Mouse (Mus musculus): Measurements from ENCODE around the gene Nradd.

The Nradd gene

GRCm38 (mm10) chr9:110624361-110625166, at the start of gene Nradd:
Nradd (minus strand) TSS chr9:110624452.
- peak; percentile 93 for DNase-seq

DNA sequence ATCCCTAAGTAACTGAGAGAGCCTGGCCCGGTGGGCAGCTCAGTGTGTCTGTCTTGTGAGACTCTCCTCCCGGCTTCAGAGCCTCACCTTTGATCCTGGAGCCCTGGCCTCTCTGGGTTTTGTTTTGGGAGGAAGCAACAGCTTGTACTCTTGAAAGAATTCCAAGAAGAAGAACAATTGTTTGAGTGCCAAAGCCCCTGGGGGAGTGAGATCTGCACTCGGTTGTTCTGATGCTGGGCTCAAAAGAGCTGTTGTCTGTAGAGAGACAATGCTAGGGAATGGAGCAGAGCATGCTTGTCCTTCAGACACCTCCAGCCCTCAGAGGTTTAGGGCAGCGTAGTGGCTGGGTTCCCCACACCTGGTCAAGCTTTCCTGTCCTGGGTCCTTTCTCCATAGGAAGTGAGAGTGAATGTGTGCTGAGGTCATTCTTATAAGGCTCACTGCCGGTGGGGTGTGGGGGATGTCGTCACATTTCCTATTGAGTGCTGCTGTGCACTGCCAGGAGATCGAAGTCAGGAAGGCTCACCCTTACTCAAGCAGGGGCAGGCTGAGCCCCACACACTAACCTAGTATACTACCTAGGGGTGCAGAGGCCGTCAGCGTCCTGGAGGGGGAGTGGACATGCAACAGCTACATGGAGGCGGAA, 49.0 kb upstream of the Nradd start:
- no peak for DNase-seq

DNA sequence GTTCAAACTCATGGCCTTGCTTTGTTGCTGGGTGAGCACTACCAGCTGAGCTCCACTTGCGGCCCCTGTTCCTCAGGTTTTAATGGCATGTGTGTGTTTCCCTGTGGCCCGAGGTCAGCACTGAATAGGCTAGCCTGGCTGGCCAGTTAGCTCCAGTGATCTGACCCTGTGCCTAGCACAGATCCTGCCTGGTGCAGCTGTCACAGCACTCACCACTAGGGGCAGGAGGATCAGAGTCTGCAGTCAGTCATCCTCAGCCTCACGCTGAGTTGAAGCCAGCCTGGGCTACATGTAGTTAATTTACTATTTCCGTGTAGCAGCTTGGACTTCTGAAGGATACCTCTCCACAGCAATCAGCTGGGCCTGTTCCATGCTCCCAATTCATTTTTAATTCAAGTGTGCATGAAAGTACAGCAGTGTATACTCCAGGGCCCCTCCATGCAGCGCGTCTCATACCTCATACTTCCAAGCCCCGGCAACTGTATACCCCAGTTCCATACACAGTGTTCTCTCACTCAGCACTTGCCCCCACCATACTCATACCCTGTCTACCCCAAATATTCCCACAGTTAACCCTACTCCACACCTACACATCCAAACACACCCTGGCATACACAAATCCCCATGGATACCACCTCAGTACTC, 48.3 kb upstream of the Nradd start:
- no peak for DNase-seq

GRCm38 (mm10) chr9:110669785-110670184, 45.5 kb upstream of the Nradd start:
- no peak for DNase-seq

GRCm38 (mm10) chr9:110668601-110669293, 44.5 kb upstream of the Nradd start:
- no peak for DNase-seq

GRCm38 (mm10) chr9:110667219-110667836, 43.1 kb upstream of the Nradd start:
- no peak for DNase-seq

DNA sequence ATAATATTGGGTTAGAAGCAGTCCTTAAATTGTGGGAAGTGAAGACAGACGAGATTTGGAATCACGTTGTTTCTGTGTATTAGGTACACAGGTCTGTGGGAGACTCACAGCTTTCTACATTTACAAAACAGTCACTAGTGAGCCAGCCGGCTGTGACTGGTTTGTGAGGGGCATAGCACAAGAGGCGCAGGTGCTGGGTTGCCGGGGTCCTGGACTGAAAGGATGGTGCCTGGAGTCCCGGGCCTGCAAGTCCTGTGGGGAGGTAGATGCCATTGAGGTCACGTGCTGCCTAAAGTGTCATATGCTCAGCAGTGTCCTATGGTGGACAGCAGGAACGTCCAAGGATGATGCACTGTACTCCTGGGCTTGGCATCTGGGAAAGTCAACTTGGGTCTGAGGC, 42.1 kb upstream of the Nradd start:
- no peak for DNase-seq

- DNase-seq = no peak
Observed at GRCm38 (mm10) chr9:110665912-110666311, 41.7 kb upstream of the Nradd start.

- no peak for DNase-seq
Observed at GRCm38 (mm10) chr9:110662844-110663243, 38.6 kb upstream of the Nradd start.

GRCm38 (mm10) chr9:110660856-110661612, 36.8 kb upstream of the Nradd start:
- no peak for DNase-seq

DNA sequence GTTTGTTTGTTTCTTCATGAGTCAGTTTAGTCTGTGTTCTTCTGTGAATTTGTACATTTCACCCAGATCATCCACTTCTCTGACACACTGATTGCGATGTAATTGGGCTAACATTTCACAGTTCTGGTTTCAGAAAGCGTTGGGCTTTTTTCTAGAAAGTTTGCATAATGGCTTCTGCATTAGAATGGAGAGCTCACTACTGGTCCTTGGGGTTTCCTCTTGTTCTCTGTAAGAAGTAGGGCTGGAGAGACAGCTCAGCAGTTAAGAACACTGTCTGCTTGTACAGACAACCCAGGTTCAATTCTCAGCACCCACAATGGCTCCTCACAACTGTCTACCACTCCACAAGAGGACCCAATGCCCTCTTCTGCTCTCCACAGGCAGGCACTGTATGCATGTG, 36.0 kb upstream of the Nradd start:
- no peak for DNase-seq

DNA sequence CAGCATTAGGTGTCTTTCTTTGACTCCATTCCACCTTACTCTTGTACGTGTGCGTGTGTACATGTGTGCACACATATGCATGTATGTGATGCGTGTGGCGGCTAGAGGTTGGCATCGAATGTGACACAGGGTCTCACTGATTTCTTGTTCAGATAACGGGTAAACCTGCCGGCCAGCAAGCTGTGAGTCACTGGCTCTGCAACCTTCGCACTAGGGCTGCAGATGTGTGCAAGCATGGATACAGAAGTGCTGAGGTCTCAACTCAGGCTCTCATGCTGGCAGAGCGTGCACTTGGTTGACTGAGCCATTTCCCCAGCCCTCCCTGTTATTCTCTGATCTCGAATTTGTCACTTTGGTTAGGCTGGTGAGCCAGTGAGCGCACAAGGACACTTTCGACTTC, 35.3 kb upstream of the Nradd start:
- DNase-seq = no peak

DNA sequence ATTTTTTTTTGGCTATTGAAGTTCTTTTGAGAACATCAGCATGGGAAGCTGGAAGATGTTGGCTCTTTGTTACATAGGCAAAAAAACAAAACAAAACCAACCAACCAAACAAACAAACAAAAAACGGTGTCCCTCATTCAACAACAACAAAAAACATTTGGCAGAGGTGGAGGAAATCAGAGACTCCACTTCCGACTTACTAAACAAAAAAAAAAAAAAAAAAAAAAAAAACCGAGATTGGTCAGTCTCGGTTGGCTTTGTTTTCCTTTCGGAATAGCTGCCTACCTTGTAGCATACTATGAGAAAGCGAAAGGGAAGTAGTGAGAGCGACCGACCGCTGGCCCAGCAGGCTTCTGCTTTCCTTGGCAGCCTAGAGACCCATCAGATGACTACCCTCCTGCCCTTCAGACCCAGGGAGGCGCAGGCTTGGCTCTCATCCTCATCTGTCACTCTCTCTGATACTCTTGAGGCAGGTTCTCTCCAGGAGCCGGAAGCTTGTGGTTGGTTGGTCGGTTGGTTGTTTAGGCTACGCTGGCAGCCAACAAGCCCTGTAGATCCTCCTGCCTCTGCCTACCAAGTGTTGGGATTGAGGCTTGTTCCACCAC, 33.3 kb upstream of the Nradd start:
- DNase-seq = peak; percentile 67

- DNase-seq = peak; percentile 98
Observed at GRCm38 (mm10) chr9:110656249-110657221, 32.3 kb upstream of the Nradd start, which contains the start of gene Ccdc12. Ccdc12 (plus strand) TSS chr9:110656503.

GRCm38 (mm10) chr9:110655651-110656007, 31.4 kb upstream of the Nradd start:
- DNase-seq = no peak

GRCm38 (mm10) chr9:110654726-110655650, 30.7 kb upstream of the Nradd start:
- DNase-seq = no peak

- DNase-seq = peak; percentile 94
Observed at GRCm38 (mm10) chr9:110653655-110654461, 29.6 kb upstream of the Nradd start, which contains the start of gene Nbeal2. Nbeal2 (minus strand) TSS chr9:110654161.

GRCm38 (mm10) chr9:110652963-110653654, 28.9 kb upstream of the Nradd start:
- DNase-seq = no peak

All from layer of hippocampus, adult 9-11 months (tissue).